Mouse (Mus musculus): ENCODE measurements around the gene Arhgap23.

DNA sequence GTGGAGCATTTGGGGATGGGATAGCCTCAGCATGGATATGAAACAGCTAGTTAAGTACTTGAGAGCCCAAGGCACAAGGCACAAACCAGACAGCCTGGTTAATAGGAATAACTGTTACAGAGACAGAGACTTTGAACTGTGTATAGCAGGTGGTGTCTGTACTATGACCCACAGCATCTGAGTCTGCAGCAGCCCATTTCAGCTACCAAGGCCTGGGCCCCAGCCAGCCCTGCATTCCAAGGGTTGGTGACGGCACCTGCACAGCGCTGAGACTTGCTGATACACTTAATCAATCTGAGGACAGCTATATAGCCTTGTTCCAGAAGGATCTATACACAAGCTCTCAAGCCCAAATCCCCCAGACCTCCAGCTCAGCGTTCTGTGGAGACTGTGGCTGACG, 82.2 kb downstream of the Arhgap23 start:
- TF ChIP-seq POLR2A (IDR thresholded peaks at IDR 0.05; ENCODE audit: low read depth, low read length), result no peak
- no peak for TF ChIP-seq CTCF (conservative IDR thresholded peaks at IDR 0.05 in 1 of 2, IDR thresholded peaks at IDR 0.05 in 1 of 2; ENCODE audit: low read depth in 2 of 2, low read length in 2 of 2)
- no peak for TF ChIP-seq ZMIZ1 (IDR thresholded peaks at IDR 0.05; ENCODE audit: low read depth, low read length)
- no peak for TF ChIP-seq MAFK (IDR thresholded peaks at IDR 0.05; ENCODE audit: insufficient replicate concordance, low read length)
- TF ChIP-seq POLR2AphosphoS2 (IDR thresholded peaks at IDR 0.05; ENCODE audit: low read depth, low read length), result no peak
- TF ChIP-seq RCOR1 (conservative IDR thresholded peaks at IDR 0.05; ENCODE audit: low read depth, low read length), result no peak
- TF ChIP-seq MAX (IDR thresholded peaks at IDR 0.05; ENCODE audit: low read length), result no peak
- no peak for TF ChIP-seq ETS1 (conservative IDR thresholded peaks at IDR 0.05; ENCODE audit: low read depth, low read length)
